Mouse (Mus musculus) T-cell, adult 2 months (primary cell): ENCODE data around the gene Ttc9b.
"Not testable (repeated sequence)": the region's sequence is repeated elsewhere in the genome, so short reads cannot be mapped to it uniquely, and the experiment has no call there.

ENCODE experiments used
- DNase-seq: peaks from one replicate; pipeline ENCODE4 v3.0.0; 2022; ENCODE audit warnings: low spot score

The Ttc9b gene

GRCm38 (mm10) chr7:27653681-27654437 is at the start of gene Ttc9b:
TSS of gene Ttc9b (plus strand) at chr7:27653915.
- DNase-seq, result peak; percentile 44

DNA sequence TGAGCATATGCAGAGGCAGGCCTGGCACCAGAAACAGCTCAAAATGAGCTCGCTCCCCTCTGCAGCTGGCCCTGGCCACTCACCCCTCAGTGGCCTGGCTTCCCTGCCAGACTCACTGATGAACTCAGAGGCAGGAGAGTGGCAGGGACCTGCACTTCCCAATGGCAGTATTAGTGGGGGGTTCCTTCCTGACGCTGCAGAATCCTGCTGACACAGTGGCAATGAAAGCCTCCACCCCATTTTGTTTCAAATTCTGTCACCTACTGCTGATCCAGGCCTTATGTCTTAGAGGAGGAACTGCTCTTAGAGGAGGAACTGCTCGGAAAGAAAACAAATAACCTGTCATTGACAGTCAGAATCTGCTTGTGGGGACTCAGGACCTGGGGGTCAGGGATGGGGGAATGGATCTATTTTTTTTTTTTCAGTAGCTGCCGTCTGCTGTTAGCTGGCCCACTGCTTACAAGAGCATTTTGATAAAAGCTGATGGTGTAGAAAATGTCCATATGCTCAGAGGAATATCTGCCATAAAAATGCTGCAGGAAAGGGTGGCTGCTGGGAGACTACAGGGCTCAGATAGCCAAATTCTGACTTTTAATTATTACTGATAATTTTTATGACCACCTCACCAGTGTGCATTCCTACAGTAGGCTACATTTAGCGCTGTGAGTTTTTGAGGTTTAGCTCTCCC is 48.9 kb upstream of the Ttc9b start:
- DNase-seq, result no peak

DNA sequence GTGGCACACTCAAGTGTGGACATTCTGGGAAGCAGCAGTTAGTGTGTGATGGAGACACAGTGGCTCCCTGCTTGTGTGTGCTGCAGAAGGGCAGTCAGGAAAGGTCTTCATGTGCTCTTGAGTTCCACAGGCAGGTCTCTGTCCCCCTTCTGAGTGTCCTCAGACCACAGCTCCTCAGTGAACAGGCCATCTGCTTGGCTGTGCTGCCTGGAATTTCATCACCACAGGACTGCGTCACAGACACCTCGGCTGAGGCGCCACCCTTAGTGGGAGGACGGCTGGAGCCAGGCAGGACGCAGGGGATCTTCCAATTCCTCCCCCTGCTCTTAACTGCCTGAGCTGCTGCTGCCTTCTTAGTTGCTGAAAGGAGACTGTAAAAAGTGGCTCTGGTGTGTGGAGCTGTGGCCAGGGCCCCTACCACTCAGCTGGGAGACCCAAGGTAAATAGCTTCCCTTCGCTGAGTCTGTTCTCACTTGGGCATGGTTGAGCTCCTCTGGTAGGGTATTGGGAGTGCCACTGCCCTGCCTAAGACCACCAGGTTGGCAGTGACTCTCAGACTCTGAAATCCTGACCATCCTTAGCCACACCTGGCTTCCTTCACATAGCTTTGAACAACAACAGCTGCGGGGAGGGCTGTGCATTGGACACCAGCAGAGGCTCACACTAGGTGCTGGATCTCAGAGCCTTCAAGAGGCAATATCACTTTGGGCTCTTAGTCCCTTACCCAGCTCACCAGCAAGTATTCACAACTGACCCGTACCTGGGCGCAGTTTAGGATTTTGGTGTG is 48.0 kb upstream of the Ttc9b start:
- DNase-seq, result no peak

DNA sequence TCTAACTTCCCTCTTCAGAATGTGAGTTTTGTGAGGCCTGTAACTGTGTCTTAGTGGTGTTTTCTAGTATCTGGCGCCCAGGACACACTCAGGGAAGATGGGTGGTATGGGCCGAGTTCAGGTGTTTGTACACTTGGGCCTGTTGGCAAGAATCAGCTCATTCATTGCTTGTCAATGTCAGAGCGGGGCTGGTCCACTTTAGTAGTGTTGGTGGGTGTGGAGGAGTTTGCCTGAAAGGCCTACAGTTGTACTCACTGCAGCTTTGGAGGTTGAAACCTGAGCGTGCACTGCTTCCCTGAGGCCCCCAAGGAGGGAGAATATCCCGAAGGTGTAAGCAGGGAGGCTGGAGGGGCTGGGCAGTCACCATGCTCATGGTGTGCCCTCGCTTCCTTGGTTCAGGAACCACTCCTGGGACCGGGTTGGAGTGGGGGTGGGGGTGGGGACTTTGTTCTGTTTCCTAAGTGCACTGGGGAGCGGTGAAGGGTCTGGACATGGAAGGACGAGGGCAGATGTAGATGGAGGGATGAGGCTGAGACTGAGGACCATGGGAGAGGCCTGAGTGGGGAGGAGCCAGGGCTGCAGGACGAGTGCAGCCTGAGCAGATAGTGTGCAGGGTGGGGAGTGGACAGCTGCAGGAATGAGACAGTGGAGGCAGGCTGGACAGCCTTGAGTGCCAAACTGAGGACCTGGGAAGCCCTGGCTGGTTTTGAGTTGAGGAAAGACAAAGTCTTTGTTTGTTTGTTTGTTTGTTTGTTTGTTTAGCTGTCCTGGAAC is 47.0 kb upstream of the Ttc9b start:
- no peak for DNase-seq

GRCm38 (mm10) chr7:27607580-27607979 is 46.1 kb upstream of the Ttc9b start:
- DNase-seq, result no peak

DNA sequence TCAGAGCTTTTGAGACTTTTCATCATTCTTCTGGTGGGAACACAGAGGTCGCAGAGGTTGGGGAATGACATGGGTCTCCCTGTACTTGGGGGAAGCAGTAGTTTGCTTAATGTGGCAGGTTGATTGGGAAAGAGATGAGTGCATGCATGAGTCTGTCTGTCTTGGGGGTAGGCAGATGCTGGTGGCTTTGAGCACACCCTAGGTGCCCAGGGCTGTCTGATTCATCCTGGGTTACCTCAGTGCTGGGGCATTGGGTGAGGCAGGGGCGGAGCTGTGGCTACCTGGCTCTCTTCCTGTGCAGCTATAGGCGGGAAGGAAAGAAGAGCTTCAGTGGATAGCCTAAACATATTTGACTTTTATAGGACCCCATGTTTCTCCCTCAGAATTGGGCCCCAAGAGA is 45.6 kb upstream of the Ttc9b start:
- no peak for DNase-seq

DNA sequence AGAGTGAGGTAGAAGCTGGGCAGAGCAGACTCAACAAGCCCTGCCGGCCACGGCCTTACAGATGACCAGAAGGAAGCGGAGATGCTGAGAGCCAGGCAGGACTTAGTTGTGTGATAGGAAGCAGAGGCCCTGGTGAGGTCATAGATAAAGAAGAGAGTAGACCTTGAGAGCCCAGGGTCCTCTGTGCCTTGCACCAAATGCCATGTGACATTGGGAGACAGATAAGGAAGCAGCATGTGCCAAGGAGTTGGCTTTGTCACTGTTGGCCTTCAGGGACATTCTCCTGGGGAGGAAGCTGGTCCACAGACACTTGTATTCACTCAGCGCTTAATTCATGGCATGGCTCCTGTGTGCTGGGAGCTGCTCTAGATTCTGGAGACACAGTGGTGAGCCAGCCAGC is 44.4 kb upstream of the Ttc9b start:
- DNase-seq, result no peak

DNA sequence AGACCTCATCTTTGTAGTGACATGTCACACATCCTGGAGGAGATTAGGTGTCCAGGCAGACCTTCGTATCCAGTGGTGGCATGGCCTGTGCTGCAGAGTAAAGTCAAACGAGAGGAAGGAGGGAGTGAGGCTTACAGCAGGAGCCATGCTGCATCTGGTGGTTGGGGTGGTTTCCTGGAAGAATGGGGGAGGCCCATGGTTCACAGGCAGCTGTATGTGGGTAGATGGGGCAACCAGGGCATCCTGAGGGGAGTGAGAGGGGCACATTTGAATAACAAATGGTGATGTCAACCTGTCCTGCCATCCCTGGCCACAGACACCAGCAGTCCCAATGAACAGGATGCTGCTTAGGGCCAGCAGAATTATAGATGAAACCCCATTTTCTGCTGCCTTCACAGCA is 44.0 kb upstream of the Ttc9b start:
- DNase-seq, result peak; percentile 12

DNA sequence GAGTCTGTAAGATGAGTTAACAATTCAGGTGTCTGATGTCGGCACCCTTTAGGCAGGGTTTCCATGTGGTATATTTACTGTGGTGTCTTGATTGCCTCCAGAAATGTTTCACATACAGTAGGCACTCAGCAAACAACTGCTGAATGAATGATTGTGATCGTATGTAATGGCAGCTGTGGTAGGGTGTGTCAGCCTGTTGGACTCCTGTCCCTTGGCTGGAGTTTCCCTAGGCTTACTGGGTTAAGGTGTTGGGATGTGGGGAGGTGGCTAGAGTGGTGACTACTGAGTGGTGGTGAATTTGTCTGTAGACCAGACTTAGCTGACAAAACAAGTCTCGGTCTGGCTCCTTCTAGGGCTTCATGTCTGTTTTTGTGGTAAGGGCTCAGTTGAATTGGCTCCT is 43.3 kb upstream of the Ttc9b start:
- no peak for DNase-seq

DNA sequence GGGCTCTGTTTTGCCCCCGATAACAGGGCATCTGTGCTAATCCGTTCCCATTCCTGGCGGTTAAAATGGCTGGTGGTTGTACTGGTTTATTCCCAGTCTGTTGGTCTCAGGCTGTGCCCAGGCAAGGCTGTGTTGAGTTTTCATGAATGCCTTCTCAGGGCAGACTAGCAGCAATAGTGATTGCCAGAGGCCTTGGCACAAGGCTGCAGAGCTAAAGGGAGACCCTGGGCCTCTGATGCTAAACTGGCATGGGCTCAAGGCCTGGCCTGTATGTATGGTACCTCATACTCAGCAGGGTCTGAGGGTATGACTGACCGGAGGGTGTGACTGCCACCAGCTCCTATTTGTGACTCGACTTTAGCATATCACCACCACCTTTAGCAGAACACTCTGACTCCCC is 42.8 kb upstream of the Ttc9b start:
- no peak for DNase-seq

DNA sequence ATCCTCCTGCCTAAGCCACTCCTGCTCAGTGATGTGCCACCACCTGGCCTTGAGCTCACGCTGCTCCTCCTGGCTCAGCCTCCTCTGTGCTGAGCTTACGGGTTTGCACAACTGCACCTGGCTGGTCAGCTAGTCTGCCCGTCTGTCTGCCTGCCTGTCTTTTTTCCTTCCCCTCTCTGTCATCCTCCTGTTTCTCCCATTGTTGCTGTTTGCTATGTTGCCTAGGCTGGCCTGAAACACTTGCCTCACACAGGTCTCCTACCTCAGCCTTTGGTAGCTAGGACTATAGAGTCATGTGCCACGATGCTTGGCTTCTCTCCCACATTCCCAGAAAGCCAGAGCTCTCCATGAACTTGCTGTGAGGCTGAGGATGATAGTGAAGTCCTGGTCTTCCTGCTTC is 40.8 kb upstream of the Ttc9b start:
- no peak for DNase-seq

DNA sequence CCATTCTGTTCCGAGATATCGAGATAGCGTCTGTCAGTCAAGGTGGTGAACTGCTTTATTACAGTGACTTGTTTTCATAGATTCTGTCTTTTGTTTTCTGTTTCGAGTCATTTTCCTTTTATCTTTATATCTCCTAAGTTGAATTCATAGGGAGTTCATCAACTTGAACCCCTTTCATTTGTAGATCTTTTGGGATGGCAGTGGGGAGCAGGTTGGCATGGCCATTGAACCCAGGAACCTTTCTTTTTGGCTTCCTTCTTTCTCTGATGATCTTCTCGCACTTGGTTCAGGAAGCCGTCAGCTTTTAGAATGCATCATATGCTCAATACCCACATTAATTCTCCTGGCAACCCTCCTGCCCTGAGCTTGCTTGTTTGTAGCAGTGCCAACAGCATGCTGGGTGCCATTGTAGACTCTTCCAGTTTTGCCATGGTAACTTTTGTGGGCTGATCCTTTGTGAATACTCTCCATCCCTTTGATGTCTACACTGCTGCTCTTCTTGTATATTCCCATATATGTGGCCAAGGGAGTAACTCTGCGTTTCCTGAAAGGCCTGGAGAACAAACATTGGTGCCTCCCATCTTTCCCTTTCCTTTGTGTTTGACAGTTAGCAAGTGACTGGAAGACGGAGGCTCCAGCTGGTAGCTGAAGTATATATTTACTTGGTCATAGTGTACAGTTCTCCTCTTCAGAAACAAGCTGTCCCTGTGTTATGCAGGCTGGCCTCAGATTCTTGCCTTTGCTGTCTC is 39.8 kb upstream of the Ttc9b start:
- no peak for DNase-seq

GRCm38 (mm10) chr7:27621028-27621427 is 32.7 kb upstream of the Ttc9b start:
- no peak for DNase-seq

GRCm38 (mm10) chr7:27622234-27622633 is 31.5 kb upstream of the Ttc9b start:
- no peak for DNase-seq

DNA sequence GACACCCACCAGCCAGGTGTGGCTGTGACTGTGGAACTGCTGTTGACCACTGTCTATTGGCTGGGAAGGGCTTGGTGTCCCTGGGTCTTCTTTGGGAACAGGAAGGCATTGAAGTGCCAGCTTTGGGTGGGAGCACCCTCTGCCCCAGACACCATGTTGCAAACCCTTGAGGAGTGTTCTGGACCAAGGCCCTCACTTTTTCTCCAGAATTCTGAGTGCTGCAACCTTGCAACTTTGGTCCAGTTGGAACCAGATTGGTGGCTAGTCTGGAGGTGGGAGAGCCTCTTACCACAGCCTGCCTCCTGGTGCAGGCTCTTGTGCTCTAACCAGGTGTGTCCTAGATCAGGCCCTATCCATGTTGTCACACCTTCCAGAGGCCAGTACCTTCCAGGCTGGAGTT is 28.7 kb upstream of the Ttc9b start:
- no peak for DNase-seq

- no peak for DNase-seq
These were observed 26.0 kb upstream of the Ttc9b start for GRCm38 (mm10) chr7:27627707-27628106.

DNA sequence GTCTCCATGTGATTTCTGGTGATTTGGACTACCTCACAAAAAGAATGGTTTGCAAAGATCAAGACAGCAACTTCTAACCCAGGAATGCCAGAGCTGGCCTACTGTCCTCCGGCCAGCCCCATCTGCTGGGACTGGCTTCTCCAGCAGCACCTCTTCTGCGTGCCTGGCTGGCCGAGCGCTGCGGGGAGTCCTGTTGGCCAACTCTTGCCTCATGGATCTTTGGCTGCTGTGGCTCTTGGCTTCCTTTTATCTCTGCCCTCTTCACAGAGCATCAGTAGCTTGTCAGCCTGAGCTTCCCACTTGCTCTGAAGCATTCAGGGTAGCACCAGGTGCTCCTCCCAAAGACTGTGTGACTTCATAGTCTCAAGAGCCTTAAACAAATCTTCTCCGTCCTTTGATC is 25.5 kb upstream of the Ttc9b start:
- no peak for DNase-seq

DNA sequence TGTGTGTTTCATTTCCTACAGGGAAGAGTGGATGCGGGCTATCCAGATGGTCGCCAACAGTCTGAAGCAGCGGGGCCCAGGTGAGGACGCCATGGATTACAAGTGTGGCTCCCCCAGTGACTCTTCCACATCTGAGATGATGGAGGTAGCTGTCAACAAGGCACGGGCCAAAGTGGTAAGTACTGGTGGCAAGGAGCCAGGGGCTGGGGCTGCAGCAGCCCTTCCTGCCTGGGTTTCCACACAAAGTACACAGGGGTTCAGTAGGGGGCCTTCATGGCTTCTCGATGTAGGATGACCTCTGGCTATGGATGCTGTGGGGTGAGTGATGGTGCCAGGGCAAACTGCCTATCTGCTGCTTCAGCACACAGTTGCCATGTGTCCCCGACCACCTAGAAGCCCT is 24.9 kb upstream of the Ttc9b start:
- not testable (repeated sequence) for DNase-seq

DNA sequence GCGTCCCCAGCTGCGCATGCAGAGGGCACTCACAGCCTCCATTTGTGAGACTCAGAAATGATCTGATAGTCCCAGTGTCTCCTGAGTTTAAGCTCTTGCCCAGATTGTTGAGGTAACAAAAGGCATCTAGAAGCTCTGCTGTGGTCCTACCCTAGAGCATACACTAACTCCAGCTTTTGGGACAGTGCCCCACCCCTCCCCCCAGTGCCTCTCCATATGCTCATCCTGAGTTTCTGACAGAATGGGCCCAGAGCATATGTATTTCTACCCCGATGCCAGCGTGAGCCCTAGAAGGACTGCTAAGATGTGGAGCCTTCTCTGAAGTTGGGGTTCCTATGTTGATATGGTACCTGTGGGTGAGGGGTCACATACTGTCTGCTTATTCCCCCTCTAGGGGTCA is 22.3 kb upstream of the Ttc9b start:
- no peak for DNase-seq

- no peak for DNase-seq
These were observed 20.5 kb upstream of the Ttc9b start for GRCm38 (mm10) chr7:27633166-27633565.

DNA sequence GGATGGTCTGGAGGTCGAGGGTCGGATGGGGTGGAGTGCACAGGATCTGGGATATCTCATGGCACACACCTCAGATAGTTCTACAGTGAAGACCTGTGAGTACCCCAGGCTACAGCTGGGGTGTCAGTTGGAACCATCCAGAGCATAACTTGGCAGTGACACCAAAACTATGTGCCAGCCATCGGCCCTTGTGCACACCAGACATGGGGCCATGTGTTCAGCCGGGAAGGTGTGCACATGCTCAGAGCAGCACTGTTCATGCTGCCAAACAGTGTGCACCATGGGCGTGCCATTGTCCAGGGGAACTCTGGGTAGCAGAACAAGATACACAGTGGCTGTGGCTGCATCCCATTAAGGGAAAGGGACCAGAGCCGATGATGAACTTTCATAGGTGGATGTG is 19.0 kb upstream of the Ttc9b start:
- no peak for DNase-seq

DNA sequence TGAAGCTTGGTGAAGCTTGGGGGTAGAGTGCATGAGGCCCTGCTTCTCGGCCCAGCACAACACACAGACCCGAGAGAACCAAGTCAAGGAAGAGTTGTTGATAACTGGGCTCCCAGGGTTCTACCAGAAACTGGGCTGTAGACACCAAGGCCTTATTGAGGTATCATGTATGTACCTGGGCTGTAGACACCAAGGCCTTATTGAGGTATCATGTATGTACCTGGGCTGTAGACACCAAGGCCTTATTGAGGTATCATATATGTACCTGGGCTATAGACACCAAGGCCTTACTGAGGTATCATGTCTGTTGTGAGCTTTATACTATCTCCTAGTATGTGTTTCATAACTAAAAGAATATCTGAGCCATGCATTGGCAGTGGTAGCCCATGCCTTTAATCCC is 18.6 kb upstream of the Ttc9b start:
- DNase-seq, result not testable (repeated sequence)
